12 mouse cellular contexts compared by ENCODE assay signal in the genomic region with DNA sequence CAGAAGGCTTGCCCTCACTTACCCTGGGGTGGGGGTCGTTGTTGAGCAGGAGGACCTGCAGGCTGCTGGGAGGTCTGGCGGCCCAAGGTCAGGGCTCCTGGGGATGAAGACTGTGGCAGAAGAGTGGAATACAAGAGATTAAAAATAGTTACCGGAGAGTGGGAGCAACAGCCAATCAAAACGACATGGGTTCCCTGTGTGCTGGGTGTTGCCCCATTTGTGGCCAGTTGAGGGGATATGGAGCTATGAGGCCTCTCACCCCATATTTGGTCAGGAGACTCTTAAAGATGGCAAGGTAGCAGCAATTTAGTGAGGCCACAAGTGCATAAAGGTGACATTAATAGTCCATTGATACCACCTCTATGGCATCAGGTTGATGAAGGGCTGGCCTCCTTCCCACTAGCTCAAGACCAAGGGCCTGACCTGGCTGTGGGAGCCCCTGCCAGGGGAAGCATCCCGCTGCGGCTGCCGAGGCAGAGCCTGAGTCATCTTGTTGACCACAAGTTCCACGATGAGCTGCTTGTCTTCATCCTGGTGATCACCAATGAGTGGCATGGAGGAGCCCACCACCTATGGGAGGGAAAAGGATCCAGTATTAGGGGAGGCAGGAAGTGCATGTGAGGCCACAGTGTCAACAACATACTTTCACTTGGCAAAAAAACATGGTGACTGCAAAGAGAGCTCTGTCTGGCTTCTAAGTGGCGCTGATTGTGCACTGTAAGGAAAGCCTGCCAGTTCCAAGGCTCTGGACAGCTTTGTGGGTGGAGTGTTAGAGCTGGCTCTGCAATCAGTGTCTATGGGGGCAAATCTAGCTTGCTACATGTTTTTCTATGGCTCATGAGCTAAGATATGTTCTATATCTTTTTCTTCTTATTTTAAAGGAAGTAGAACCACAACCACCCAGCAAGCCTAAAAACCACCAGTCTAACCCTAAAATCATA. TPM values are rescaled to one million over a fixed set of nuclear protein-coding genes. Genes with fewer than 3 reads are reported as not detected.
DNase-seq lines count a peak whose midpoint lies in the region; ATAC-seq and TF ChIP-seq lines count a peak whose summit lies in the region.
"Had no signal": no experiment of that assay in that cellular context is flagged by ENCODE, and none has a peak within 500 bp of the region (broad histone marks: within the 10 kb centered on the region; RNA-seq: fewer than 3 reads in every experiment).

No protein-coding gene starts in this region.

- 91% methylated on average over 9 of the region's 9 CpGs for WGBS in midbrain, embryonic 13.5 days
- 84% methylated on average over 9 of the region's 9 CpGs for WGBS in midbrain, embryonic 15.5 days
- WGBS in heart, embryonic 15.5 days: 59% methylated on average over 9 of the region's 9 CpGs
- 94% methylated on average over 9 of the region's 9 CpGs for WGBS in forebrain, embryonic 16.5 days

- peak; percentile 7; the same call in 1 of the 2 replicates for ATAC-seq in midbrain, embryonic 13.5 days
- no peak for ATAC-seq in midbrain, embryonic 15.5 days (replicated peaks)
- no peak for ATAC-seq in heart, embryonic 15.5 days (replicated peaks; ENCODE audit: insufficient number of reproducible peaks, insufficient read depth, low FRiP score, low read depth)
- ATAC-seq in forebrain, embryonic 16.5 days: no peak
- ATAC-seq: forebrain, embryonic 13.5 days had no signal

- H3K4me3 ChIP-seq in gastrocnemius, adult 2 months: peak overlapping the region; percentile 56
- H3K4me3 ChIP-seq in midbrain, embryonic 13.5 days (replicated peaks): no peak overlapping the region
- H3K4me3 ChIP-seq in midbrain, embryonic 15.5 days: no peak overlapping the region
- no peak overlapping the region for H3K4me3 ChIP-seq in heart, embryonic 15.5 days
- no peak overlapping the region for H3K4me3 ChIP-seq in forebrain, embryonic 16.5 days (replicated peaks; ENCODE audit: low read length)
- H3K4me3 ChIP-seq: forebrain, embryonic 13.5 days had no signal

- no peaks in the 10 kb centered on the region for H3K27me3 ChIP-seq in midbrain, embryonic 13.5 days
- no peaks in the 10 kb centered on the region for H3K27me3 ChIP-seq in midbrain, embryonic 15.5 days (replicated peaks)
- no peaks in the 10 kb centered on the region for H3K27me3 ChIP-seq in heart, embryonic 15.5 days
- H3K27me3 ChIP-seq in forebrain, embryonic 16.5 days (replicated peaks; ENCODE audit: control insufficient read depth, insufficient read depth, low read length): no peaks in the 10 kb centered on the region
- H3K27me3 ChIP-seq: forebrain, embryonic 13.5 days had no signal

- H3K36me3 ChIP-seq in midbrain, embryonic 13.5 days: peaks cover 17% of the 10 kb centered on the region
- no peaks in the 10 kb centered on the region for H3K36me3 ChIP-seq in midbrain, embryonic 15.5 days (replicated peaks)
- H3K36me3 ChIP-seq in heart, embryonic 15.5 days: no peaks in the 10 kb centered on the region
- H3K36me3 ChIP-seq in forebrain, embryonic 16.5 days (ENCODE audit: control insufficient read depth, insufficient read depth): no peaks in the 10 kb centered on the region

- H3K4me1 ChIP-seq in midbrain, embryonic 13.5 days (replicated peaks): no peaks in the 10 kb centered on the region
- H3K4me1 ChIP-seq in midbrain, embryonic 15.5 days: no peaks in the 10 kb centered on the region
- peaks cover 15% of the 10 kb centered on the region for H3K4me1 ChIP-seq in heart, embryonic 15.5 days (replicated peaks)
- H3K4me1 ChIP-seq in forebrain, embryonic 16.5 days (replicated peaks; ENCODE audit: control insufficient read depth, insufficient read depth, low read length): no peaks in the 10 kb centered on the region
- H3K4me1 ChIP-seq: forebrain, embryonic 13.5 days had no signal

- TF ChIP-seq CTCF in gastrocnemius, adult 2 months (IDR thresholded peaks at IDR 0.05): no peak

- intact Hi-C loops in gastrocnemius, adult 2 months (cut with DNase I): no loop called here

- no peaks in the 10 kb centered on the region for H3K9me3 ChIP-seq in midbrain, embryonic 13.5 days
- no peaks in the 10 kb centered on the region for H3K9me3 ChIP-seq in midbrain, embryonic 15.5 days
- H3K9me3 ChIP-seq in heart, embryonic 15.5 days (replicated peaks): no peaks in the 10 kb centered on the region
- H3K9me3 ChIP-seq in forebrain, embryonic 16.5 days (ENCODE audit: control insufficient read depth, low read length): no peaks in the 10 kb centered on the region
- H3K9me3 ChIP-seq: forebrain, embryonic 13.5 days had no signal

- H3K4me2 ChIP-seq in midbrain, embryonic 13.5 days (replicated peaks): no peak overlapping the region
- no peak overlapping the region for H3K4me2 ChIP-seq in midbrain, embryonic 15.5 days
- H3K4me2 ChIP-seq in heart, embryonic 15.5 days: peak overlapping the region; percentile 43; the same call in 1 of the 2 replicates
- H3K4me2 ChIP-seq in forebrain, embryonic 16.5 days (ENCODE audit: low read length): no peak overlapping the region
- H3K4me2 ChIP-seq: forebrain, embryonic 13.5 days; hindbrain, embryonic 14.5 days had no signal

- no peak for DNase-seq in gastrocnemius, adult 2 months
- DNase-seq in gastrocnemius, adult 8-10 months (ENCODE audit: low spot score in 2 of 2): no peak
- DNase-seq in telencephalon, adult 2 months (ENCODE audit: low read depth, low spot score): peak; percentile 40
- DNase-seq in thymus, postnatal 0 days (ENCODE audit: low spot score): no peak
- DNase-seq: thymus, postnatal 25 days had no signal

- no peak overlapping the region for H3K9ac ChIP-seq in midbrain, embryonic 13.5 days (replicated peaks)
- H3K9ac ChIP-seq in midbrain, embryonic 15.5 days: no peak overlapping the region
- H3K9ac ChIP-seq in heart, embryonic 15.5 days: no peak overlapping the region
- no peak overlapping the region for H3K9ac ChIP-seq in forebrain, embryonic 16.5 days (replicated peaks; ENCODE audit: low read depth, low read length)
- H3K9ac ChIP-seq: forebrain, embryonic 13.5 days; hindbrain, embryonic 14.5 days; liver, postnatal 0 days had no signal

- peak overlapping the region; percentile 78 for H3K27ac ChIP-seq in gastrocnemius, adult 2 months
- H3K27ac ChIP-seq in midbrain, embryonic 13.5 days: no peak overlapping the region
- no peak overlapping the region for H3K27ac ChIP-seq in midbrain, embryonic 15.5 days
- H3K27ac ChIP-seq in heart, embryonic 15.5 days: no peak overlapping the region
- H3K27ac ChIP-seq in forebrain, embryonic 16.5 days (ENCODE audit: low read length): no peak overlapping the region
- H3K27ac ChIP-seq: forebrain, embryonic 13.5 days; hindbrain, embryonic 14.5 days had no signal

RNA-seq across cellular contexts. Expression of gene Timp1, which starts 6.5 kb away (rescaled TPM):
- total RNA-seq in gastrocnemius, adult 2 months (2021): 1 to 10 TPM in 1 of 2 experiments, under 1 TPM in 1; 0.48 to 3.0 TPM
- under 1 TPM in 3 of 4 experiments, not detected in 1; 0.36 to 0.99 (median 0.59) TPM for total RNA-seq in gastrocnemius, adult 8-10 months (2022)
- 2.9 and 3.5 TPM in 2 replicates for polyA plus RNA-seq in midbrain, embryonic 13.5 days (2015; fragmentation: Nextera tagmentation; extraction: Ambion mirVana)
- polyA plus RNA-seq in midbrain, embryonic 15.5 days (2015; fragmentation: Nextera tagmentation; extraction: Ambion mirVana): 3.1 and 4.0 TPM in 2 replicates
- 25.2 and 25.6 TPM in 2 replicates for polyA plus RNA-seq in heart, embryonic 15.5 days (2015; fragmentation: Nextera tagmentation; extraction: Ambion mirVana)
- 2.4 and 3.4 TPM in 2 replicates for polyA plus RNA-seq in forebrain, embryonic 16.5 days (2015; fragmentation: Nextera tagmentation; extraction: Ambion mirVana)
- 7.0 and 7.8 TPM in 2 replicates for polyA plus RNA-seq in thymus, postnatal 0 days (2015; fragmentation: Nextera tagmentation; extraction: Ambion mirVana)

RNA-seq across cellular contexts. Expression of gene Syn1, which starts 57.4 kb away (rescaled TPM):
- total RNA-seq in gastrocnemius, adult 2 months (2021): under 1 TPM in 1 of 2 experiments, not detected in 1; 0.06 TPM
- total RNA-seq in gastrocnemius, adult 8-10 months (2022): under 1 TPM in 1 of 4 experiments, not detected in 3; 0.10 TPM
- polyA plus RNA-seq in midbrain, embryonic 13.5 days (2015; fragmentation: Nextera tagmentation; extraction: Ambion mirVana): 26.5 and 30.8 TPM in 2 replicates
- polyA plus RNA-seq in midbrain, embryonic 15.5 days (2015; fragmentation: Nextera tagmentation; extraction: Ambion mirVana): 76.3 and 76.8 TPM in 2 replicates
- polyA plus RNA-seq in heart, embryonic 15.5 days (2015; fragmentation: Nextera tagmentation; extraction: Ambion mirVana): 0.25 and 0.77 TPM in 2 replicates
- polyA plus RNA-seq in forebrain, embryonic 16.5 days (2015; fragmentation: Nextera tagmentation; extraction: Ambion mirVana): 37.5 and 37.7 TPM in 2 replicates
- polyA plus RNA-seq in thymus, postnatal 0 days (2015; fragmentation: Nextera tagmentation; extraction: Ambion mirVana): 0.04 TPM in 1 of 2 replicates, not detected in the other

Comparison
In these comparisons a context has a peak if more than half of its experiments do, and no peak if none do; other contexts are left out.
1. RNA of gene Syn1, which starts 57.4 kb away (polyA plus RNA-seq): 76.3 to 76.8 TPM in midbrain, embryonic 15.5 days, 37.5 to 37.7 TPM in forebrain, embryonic 16.5 days and 26.5 to 30.8 TPM in midbrain, embryonic 13.5 days; 0.25 to 0.77 TPM in heart, embryonic 15.5 days and 0.04 TPM in thymus, postnatal 0 days; every median in the first group is over 10 times any median in the second.